Mouse (Mus musculus) layer of hippocampus, postnatal 25 days (tissue): Measurements from ENCODE around the gene Gabbr2. TPM values are rescaled to one million over a fixed set of nuclear protein-coding genes. Genes with fewer than 3 reads are reported as not detected.
"Not testable (repeated sequence)": the region's sequence is repeated elsewhere in the genome, so short reads cannot be mapped to it uniquely, and the experiment has no call there.

ENCODE experiments used
- DNase-seq, 2 experiments: peaks; one replicate each; pipeline ENCODE4 v3.0.0; 2022; ENCODE audit warnings: mixed read lengths in 2 of 2, low spot score in 1 of 2; ENCODE audit errors: extremely low spot score in 1 of 2
- total RNA-seq, 2 experiments: library from RNA; stranded (reverse); gene quantifications; 2 replicates each; pipeline ENCODE4 v1.2.3; 2021

Gabbr2 gene
- total RNA-seq, 2 experiments from 2014 or later, result 200 to 208 TPM

DNA sequence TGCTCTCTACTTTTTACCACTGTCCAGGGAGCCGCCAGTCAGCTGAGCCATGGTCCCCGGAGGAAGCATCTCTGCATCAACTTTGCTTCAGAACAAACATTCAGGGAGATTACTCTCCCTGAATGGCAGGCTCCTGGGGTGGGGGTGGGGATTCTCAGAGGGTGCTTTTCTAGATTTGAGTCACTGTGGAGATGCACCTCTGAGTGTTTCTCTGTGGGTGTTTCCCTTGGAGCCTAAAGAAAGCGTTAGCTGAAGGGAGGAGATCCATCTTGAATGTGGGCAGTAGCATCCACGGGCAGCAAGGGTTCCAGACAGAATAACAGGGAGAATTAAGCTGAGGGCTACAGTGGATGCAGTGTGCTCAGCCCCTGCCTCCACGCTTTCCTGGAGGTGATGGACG is 356.8 kb downstream of the Gabbr2 start:
- DNase-seq, result no peak

- DNase-seq, result not testable (repeated sequence)
Measured at GRCm38 (mm10) chr4:46633565-46633964, 358.1 kb downstream of the Gabbr2 start.

- no peak for DNase-seq
Measured at GRCm38 (mm10) chr4:46632465-46632864, 359.2 kb downstream of the Gabbr2 start.

DNA sequence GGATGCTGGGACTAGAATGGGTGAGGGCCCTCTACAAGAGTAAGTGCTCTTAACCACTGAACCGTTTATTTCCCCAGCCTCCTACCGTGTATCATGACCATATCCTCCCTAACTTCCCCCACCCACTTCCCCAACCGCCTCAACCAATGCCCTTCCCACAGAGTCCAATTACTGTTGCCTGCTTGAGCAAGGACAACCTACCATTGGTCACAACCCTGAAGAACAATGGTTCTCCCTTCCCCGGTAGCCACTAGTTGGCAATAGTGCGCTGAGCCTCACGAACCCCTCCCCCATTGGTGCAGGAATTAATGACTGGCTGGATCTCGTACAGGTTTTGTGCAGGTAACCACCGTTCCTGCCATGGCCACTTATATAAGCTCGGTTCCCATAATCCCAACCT is 361.3 kb downstream of the Gabbr2 start:
- DNase-seq, result no peak

GRCm38 (mm10) chr4:46628873-46629272 is 362.8 kb downstream of the Gabbr2 start:
- DNase-seq, result no peak

GRCm38 (mm10) chr4:46628081-46628480 is 363.6 kb downstream of the Gabbr2 start:
- no peak for DNase-seq

DNA sequence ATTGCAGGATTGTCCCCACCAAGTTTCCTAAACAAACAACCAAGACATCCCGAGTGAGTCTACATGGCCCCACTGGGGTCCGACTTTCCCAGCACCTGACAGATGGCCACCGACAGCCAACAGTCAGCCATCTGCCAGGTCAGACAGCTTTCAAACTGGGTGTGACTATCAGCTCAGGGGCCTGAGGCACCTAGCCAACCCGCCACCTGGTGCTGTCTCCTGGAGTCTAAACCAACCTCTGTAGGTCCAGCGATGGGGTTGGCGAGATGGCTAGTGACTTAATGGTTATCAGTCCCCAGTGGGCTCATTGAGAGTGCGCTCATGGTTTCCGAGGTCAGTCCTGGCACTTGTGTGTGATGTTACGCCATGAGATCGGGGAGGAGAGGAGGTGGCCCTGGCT is 366.6 kb downstream of the Gabbr2 start:
- DNase-seq, result no peak

GRCm38 (mm10) chr4:46623007-46623406 is 368.7 kb downstream of the Gabbr2 start:
- no peak for DNase-seq

GRCm38 (mm10) chr4:46620946-46621345 is 370.7 kb downstream of the Gabbr2 start:
- DNase-seq, result no peak

DNA sequence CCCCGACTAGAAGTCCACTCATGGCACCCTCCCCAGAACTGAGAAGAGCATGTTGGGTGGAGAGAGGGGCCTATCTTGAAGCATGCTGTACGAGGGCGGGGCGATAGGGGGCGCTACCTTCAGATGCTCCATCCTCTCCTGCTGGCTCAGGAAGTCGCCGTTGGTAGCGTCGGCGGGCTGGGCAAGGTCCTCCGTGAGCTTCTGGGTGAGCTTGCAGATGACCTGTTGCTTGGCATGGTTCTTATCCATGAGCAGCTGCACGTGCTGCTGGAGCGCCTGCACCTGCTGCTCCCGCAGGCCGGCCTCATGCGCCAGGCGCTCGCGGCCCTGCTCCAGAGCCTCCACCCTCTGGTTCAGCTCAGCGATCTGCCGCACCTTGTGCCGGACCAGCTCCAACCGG is 371.3 kb downstream of the Gabbr2 start:
- peak in 1 of 2 experiments; percentile 32 for DNase-seq

DNA sequence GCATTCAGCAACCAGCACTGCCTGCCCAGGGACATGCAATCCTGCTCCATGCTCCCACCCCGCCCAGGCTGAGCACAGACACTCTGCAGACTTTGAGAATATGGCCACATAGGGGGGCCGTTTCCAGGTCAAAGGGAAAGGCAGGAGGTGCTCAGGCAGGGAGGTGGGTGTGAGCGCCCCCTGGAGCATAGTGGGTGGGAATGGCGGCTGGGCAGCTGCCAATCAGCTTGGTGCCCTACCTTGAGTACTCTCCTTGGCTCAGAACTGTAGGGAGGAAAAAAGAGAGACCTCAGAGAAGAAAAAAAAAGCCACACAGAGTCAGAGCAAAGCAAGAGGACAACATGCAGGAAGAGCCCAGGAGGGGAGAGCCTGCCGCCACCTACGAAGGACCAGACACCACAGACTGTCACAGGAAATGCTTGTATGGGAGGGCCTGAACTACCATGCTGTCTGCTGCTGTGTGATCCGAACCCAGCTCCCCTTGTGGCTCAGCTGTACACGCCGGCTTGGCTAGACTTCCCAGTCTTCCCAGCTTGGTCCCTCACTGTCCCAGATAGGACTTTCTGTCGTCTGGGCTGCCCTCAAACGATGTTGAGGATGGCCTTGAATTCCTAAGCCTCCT is 373.4 kb downstream of the Gabbr2 start:
- DNase-seq, result no peak

GRCm38 (mm10) chr4:46617408-46617807 is 374.3 kb downstream of the Gabbr2 start:
- no peak for DNase-seq

- no peak for DNase-seq
Measured at GRCm38 (mm10) chr4:46614641-46615040, 377.0 kb downstream of the Gabbr2 start.

GRCm38 (mm10) chr4:46613618-46614017 is 378.1 kb downstream of the Gabbr2 start:
- DNase-seq, result no peak

Other genes starting within 250 kb of the Gabbr2 start
- gene Anks6, start 65.6 kb upstream of the Gabbr2 start, total RNA-seq, result 10 to 100 TPM; 18.8 to 23.5 TPM
- under 1 TPM; 0.66 to 0.82 TPM for gene Galnt12, start 100.0 kb upstream of the Gabbr2 start, total RNA-seq
- 10 to 100 TPM in 1 of 2 experiments, 1 to 10 TPM in 1; 5.6 to 10.6 TPM for gene Col15a1, start 216.3 kb upstream of the Gabbr2 start, total RNA-seq